Mouse (Mus musculus): ENCODE results near the gene Zfp280b. TPM values are rescaled to one million over a fixed set of nuclear protein-coding genes. Genes with fewer than 3 reads are reported as not detected.
"Not testable (repeated sequence)": the region's sequence is repeated elsewhere in the genome, so short reads cannot be mapped to it uniquely, and the experiment has no call there.

The Zfp280b gene
- polyA plus RNA-seq (2014; fragmentation: Nextera tagmentation; extraction: Ambion mirVana): 16.7 and 24.9 TPM in 2 replicates

GRCm38 (mm10) chr10:76032402-76033118, at the start of gene Zfp280b:
Gene Zfp280b (plus strand): TSS chr10:76032650.
- peak within 1 kb of the TSS; percentile 73 for H3K27ac ChIP-seq (ENCODE audit: low read depth, low read length)
- H3K36me3 ChIP-seq (ENCODE audit: control insufficient read depth, insufficient read depth, low read length): peaks cover 4% of the 10 kb centered on the region; the same call in 1 of the 2 replicates
- H3K27me3 ChIP-seq (ENCODE audit: control insufficient read depth, insufficient read depth, low read length): no peaks in the 10 kb centered on the region
- peak; percentile 98 for ATAC-seq (ENCODE audit: low FRiP score, low TSS enrichment)
- peak within 1 kb of the TSS; percentile 96 for H3K9ac ChIP-seq (ENCODE audit: low read depth, low read length)
- WGBS: under 1% methylated on average over 55 of the region's 58 CpGs
- peak within 1 kb of the TSS; percentile 81 for H3K4me2 ChIP-seq (replicated peaks; ENCODE audit: low read depth, low read length)
- H3K9me3 ChIP-seq (ENCODE audit: control insufficient read depth, low read length): no peaks in the 10 kb centered on the region
- H3K4me3 ChIP-seq (ENCODE audit: low read length): peak within 1 kb of the TSS; percentile 85
- peaks cover 6% of the 10 kb centered on the region; the same call in 1 of the 2 replicates for H3K4me1 ChIP-seq (ENCODE audit: control insufficient read depth, insufficient read depth, low read length)

GRCm38 (mm10) chr10:75990430-75991042, 41.9 kb upstream of the Zfp280b start:
- 78% methylated on average over 4 of the region's 4 CpGs for WGBS
- ATAC-seq (ENCODE audit: low FRiP score, low TSS enrichment): no peak
- no peak overlapping the region for H3K27ac ChIP-seq (ENCODE audit: low read depth, low read length)

GRCm38 (mm10) chr10:75993616-75994240, 38.7 kb upstream of the Zfp280b start:
- Histone ChIP-seq H3K27me3 (ENCODE audit: control insufficient read depth, insufficient read depth, low read length) (no peaks in the 10 kb centered on the region), H3K27ac (ENCODE audit: low read depth, low read length) (no peak overlapping the region), H3K4me3 (ENCODE audit: low read length) (no peak overlapping the region), H3K36me3 (ENCODE audit: control insufficient read depth, insufficient read depth, low read length) (no peaks in the 10 kb centered on the region), H3K9me3 (ENCODE audit: control insufficient read depth, low read length) (no peaks in the 10 kb centered on the region), H3K4me1 (ENCODE audit: control insufficient read depth, insufficient read depth, low read length) (no peaks in the 10 kb centered on the region), H3K4me2 (replicated peaks; ENCODE audit: low read depth, low read length) (no peak overlapping the region), H3K9ac (ENCODE audit: low read depth, low read length) (no peak overlapping the region)
- ATAC-seq (ENCODE audit: low FRiP score, low TSS enrichment): no peak
- 87% methylated on average over 15 of the region's 15 CpGs for WGBS

More at GRCm38 (mm10) chr10:75990430-75991042, 41.9 kb upstream of the Zfp280b start:
- Histone ChIP-seq H3K4me3 (ENCODE audit: low read length) (no peak overlapping the region), H3K9me3 (ENCODE audit: control insufficient read depth, low read length) (no peaks in the 10 kb centered on the region), H3K9ac (ENCODE audit: low read depth, low read length) (no peak overlapping the region), H3K27me3 (ENCODE audit: control insufficient read depth, insufficient read depth, low read length) (no peaks in the 10 kb centered on the region), H3K4me2 (replicated peaks; ENCODE audit: low read depth, low read length) (no peak overlapping the region), H3K4me1 (ENCODE audit: control insufficient read depth, insufficient read depth, low read length) (no peaks in the 10 kb centered on the region), H3K36me3 (ENCODE audit: control insufficient read depth, insufficient read depth, low read length) (no peaks in the 10 kb centered on the region)

GRCm38 (mm10) chr10:75994531-75995210, 37.8 kb upstream of the Zfp280b start:
- not testable (repeated sequence) for H3K4me3 ChIP-seq (ENCODE audit: low read length); H3K4me1 ChIP-seq (ENCODE audit: control insufficient read depth, insufficient read depth, low read length); H3K27me3 ChIP-seq (ENCODE audit: control insufficient read depth, insufficient read depth, low read length); H3K4me2 ChIP-seq (replicated peaks; ENCODE audit: low read depth, low read length); H3K9ac ChIP-seq (ENCODE audit: low read depth, low read length); H3K27ac ChIP-seq (ENCODE audit: low read depth, low read length); H3K36me3 ChIP-seq (ENCODE audit: control insufficient read depth, insufficient read depth, low read length); H3K9me3 ChIP-seq (ENCODE audit: control insufficient read depth, low read length); ATAC-seq (ENCODE audit: low FRiP score, low TSS enrichment)
- 81% methylated on average over 11 of the region's 13 CpGs for WGBS

- H3K9me3 ChIP-seq (ENCODE audit: control insufficient read depth, low read length): no peaks in the 10 kb centered on the region
- H3K4me3 ChIP-seq (ENCODE audit: low read length): no peak overlapping the region
- H3K27ac ChIP-seq (ENCODE audit: low read depth, low read length): no peak overlapping the region
- H3K4me1 ChIP-seq (ENCODE audit: control insufficient read depth, insufficient read depth, low read length): no peaks in the 10 kb centered on the region
- WGBS: 86% methylated on average over 11 of the region's 11 CpGs
- no peak for ATAC-seq (ENCODE audit: low FRiP score, low TSS enrichment)
- no peak overlapping the region for H3K9ac ChIP-seq (ENCODE audit: low read depth, low read length)
- H3K4me2 ChIP-seq (replicated peaks; ENCODE audit: low read depth, low read length): no peak overlapping the region
- no peaks in the 10 kb centered on the region for H3K36me3 ChIP-seq (ENCODE audit: control insufficient read depth, insufficient read depth, low read length)
- H3K27me3 ChIP-seq (ENCODE audit: control insufficient read depth, insufficient read depth, low read length): no peaks in the 10 kb centered on the region
These were observed 37.0 kb upstream of the Zfp280b start for GRCm38 (mm10) chr10:75995463-75995862.

- Histone ChIP-seq H3K9me3 (ENCODE audit: control insufficient read depth, low read length) (no peaks in the 10 kb centered on the region), H3K4me1 (ENCODE audit: control insufficient read depth, insufficient read depth, low read length) (no peaks in the 10 kb centered on the region), H3K4me3 (ENCODE audit: low read length) (no peak overlapping the region), H3K9ac (ENCODE audit: low read depth, low read length) (no peak overlapping the region), H3K4me2 (replicated peaks; ENCODE audit: low read depth, low read length) (no peak overlapping the region), H3K27me3 (ENCODE audit: control insufficient read depth, insufficient read depth, low read length) (no peaks in the 10 kb centered on the region), H3K36me3 (ENCODE audit: control insufficient read depth, insufficient read depth, low read length) (no peaks in the 10 kb centered on the region), H3K27ac (ENCODE audit: low read depth, low read length) (no peak overlapping the region)
- no peak for ATAC-seq (ENCODE audit: low FRiP score, low TSS enrichment)
- WGBS: 19% methylated on average over 3 of the region's 3 CpGs
These were observed 36.1 kb upstream of the Zfp280b start for GRCm38 (mm10) chr10:75996315-75996714.

GRCm38 (mm10) chr10:76001160-76001559, 31.3 kb upstream of the Zfp280b start:
- Histone ChIP-seq H3K4me2 (replicated peaks; ENCODE audit: low read depth, low read length) (no peak overlapping the region), H3K27ac (ENCODE audit: low read depth, low read length) (no peak overlapping the region), H3K4me1 (ENCODE audit: control insufficient read depth, insufficient read depth, low read length) (no peaks in the 10 kb centered on the region), H3K27me3 (ENCODE audit: control insufficient read depth, insufficient read depth, low read length) (no peaks in the 10 kb centered on the region), H3K9ac (ENCODE audit: low read depth, low read length) (no peak overlapping the region), H3K9me3 (ENCODE audit: control insufficient read depth, low read length) (no peaks in the 10 kb centered on the region), H3K4me3 (ENCODE audit: low read length) (no peak overlapping the region), H3K36me3 (ENCODE audit: control insufficient read depth, insufficient read depth, low read length) (no peaks in the 10 kb centered on the region)
- 26% methylated on average over 7 of the region's 7 CpGs for WGBS
- ATAC-seq (ENCODE audit: low FRiP score, low TSS enrichment): no peak

GRCm38 (mm10) chr10:76002101-76002521, 30.3 kb upstream of the Zfp280b start:
- Histone ChIP-seq H3K27ac (ENCODE audit: low read depth, low read length) (no peak overlapping the region), H3K27me3 (ENCODE audit: control insufficient read depth, insufficient read depth, low read length) (no peaks in the 10 kb centered on the region), H3K4me3 (ENCODE audit: low read length) (no peak overlapping the region), H3K9ac (ENCODE audit: low read depth, low read length) (no peak overlapping the region), H3K36me3 (ENCODE audit: control insufficient read depth, insufficient read depth, low read length) (no peaks in the 10 kb centered on the region), H3K9me3 (ENCODE audit: control insufficient read depth, low read length) (no peaks in the 10 kb centered on the region), H3K4me1 (ENCODE audit: control insufficient read depth, insufficient read depth, low read length) (no peaks in the 10 kb centered on the region), H3K4me2 (replicated peaks; ENCODE audit: low read depth, low read length) (no peak overlapping the region)
- WGBS: 21% methylated on average over 3 of the region's 3 CpGs
- no peak for ATAC-seq (ENCODE audit: low FRiP score, low TSS enrichment)
